Mouse (Mus musculus) mesoderm, embryonic 11.5 days (tissue): ENCODE measurements at regions not wholly inside any gene's neighbourhood (a gene's known extent, or its start where the extent isn't known, plus 50 kb on each side); places are given as distances from the start of the nearest gene placed in this dataset.
A peak's percentile ranks its signal among the peaks of the same experiment; 100 is the strongest.

Experiments
- DNase-seq: peaks from one replicate; pipeline ENCODE4 v3.0.0-alpha.2; 2012; ENCODE audit warnings: low read depth, low spot score

GRCm38 (mm10) chr5:148616426-148616825 lies 63.8 kb upstream of the Ubl3 start:
- DNase-seq, result no peak

- DNase-seq, result peak; percentile 63
Observed at GRCm38 (mm10) chr5:148615706-148616366, 63.2 kb upstream of the Ubl3 start.

DNA sequence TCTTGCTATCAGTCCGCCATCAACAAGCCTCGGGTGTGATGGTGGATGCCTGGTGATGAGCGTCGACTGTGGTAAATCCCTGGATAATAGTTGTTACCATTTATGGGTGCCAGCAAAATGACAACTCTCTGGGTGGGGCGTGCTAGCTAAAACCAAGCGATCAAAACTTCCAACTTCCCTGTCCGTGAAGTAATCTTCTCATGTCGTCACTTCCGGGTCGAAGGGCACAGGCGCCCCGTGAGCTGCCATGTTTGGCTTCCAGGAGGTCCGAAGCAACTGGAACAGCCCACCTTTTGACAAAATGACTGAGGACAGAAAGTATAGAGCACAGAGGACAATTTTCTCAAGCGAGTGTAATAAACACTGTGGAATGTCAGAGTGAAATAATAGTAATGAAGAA lies 62.5 kb upstream of the Ubl3 start:
- no peak for DNase-seq

DNA sequence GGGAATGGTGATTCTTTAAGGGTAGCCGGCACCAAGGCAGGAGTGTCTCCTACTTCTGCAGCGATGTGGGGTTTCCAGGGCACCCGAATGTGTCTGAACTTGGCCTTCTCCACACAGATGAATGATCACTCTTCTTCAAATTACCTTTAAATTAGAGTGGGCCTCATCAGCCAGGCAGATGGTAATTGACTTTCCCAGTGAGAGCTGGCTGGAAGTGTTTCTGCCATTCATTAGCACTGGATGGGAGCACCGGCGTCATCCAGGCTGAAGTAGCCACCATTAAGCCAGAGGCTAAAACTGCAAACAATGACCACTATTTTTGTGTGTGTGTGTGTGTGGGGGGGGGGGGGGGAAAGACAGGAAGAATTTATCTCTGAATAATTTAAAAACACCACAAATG lies 58.7 kb upstream of the Ubl3 start:
- DNase-seq, result no peak

DNA sequence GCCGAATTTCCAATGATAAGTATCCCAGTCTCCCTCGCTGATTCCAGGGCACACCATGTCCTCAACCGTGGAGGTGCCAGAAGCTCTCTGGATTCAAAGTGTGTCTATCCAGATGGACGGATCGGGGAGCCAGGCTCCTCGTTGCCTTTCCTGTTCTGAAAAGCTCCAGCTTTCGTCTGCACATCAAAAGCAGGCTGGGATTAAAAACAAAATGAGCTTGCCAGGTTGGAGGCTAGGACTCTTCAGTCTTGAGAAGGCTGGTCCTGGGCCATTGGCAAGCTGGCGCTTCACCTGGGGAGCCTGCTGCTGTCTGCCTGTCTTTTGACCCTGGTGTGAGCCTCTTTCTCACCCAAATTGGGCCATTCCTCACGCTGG lies 56.9 kb upstream of the Ubl3 start:
- no peak for DNase-seq

- DNase-seq, result no peak
Observed at GRCm38 (mm10) chr5:148608857-148609505, 56.4 kb upstream of the Ubl3 start.

DNA sequence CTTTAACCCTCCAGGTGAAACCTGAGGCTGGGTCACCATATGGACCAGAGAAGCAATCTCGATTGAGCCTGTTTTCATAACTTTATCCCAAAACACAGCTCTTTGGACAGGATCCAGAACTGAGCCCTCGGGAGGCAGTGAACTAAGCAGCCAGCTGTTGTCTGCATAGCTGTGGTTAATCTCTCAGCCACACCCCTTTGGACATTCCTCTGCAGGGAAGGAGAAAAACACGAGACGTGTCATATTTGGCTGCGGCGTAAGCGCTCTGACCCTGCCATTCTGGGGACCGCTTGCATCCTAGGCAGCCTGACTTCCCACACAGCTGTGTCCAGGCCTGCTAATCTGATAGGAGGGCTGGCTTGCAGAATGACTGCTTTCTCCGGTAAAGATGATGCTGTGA lies 55.6 kb upstream of the Ubl3 start:
- DNase-seq, result no peak

DNA sequence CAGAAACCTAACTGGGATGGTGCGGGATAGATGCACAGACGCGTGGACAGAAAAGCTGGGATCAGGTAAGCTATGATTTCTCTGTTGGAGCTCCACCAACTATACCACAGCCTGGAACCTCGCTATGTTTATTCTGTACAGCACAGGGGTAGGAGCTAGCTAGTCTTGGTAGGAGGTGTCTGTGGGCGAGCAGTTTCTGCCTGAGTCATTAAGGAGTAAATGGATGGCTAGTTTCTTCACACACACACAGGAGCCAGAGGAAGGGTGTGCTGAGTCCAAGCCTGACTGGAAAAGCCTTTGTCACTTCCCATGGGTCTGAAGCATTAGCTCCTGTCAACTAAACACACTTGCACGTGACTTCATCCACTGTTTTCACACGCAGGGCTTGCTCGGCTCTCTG lies 53.1 kb upstream of the Ubl3 start:
- DNase-seq, result no peak
